Mouse (Mus musculus): ENCODE data around the gene Ywhab.

- TF ChIP-seq CTCF (IDR thresholded peaks at IDR 0.05; ENCODE audit: insufficient read depth, low read length) (no peak), POLR2A (IDR thresholded peaks at IDR 0.05; ENCODE audit: borderline replicate concordance, extremely low read depth, low read depth, low read length) (no peak)
Observed at GRCm38 (mm10) chr2:164022104-164022503, 27.3 kb downstream of the Ywhab start.
